Mouse (Mus musculus) stomach, postnatal 0 days (tissue): ENCODE measurements at regions not wholly inside any gene's neighbourhood (a gene's known extent, or its start where the extent isn't known, plus 50 kb on each side); places are given as distances from the start of the nearest gene placed in this dataset.

ENCODE experiments used
- ATAC-seq: fragments of 200-750 bp; cut with Nextera tagmentation; 2 replicates; pipeline ENCODE4 v1.8.0; 2017; ENCODE audit not compliant: low FRiP score, low TSS enrichment
- DNase-seq: peaks from one replicate; pipeline ENCODE4 v3.0.0-alpha.2; 2016; ENCODE audit warnings: low spot score
- H3K27ac ChIP-seq: fragments of 300-500 bp; sonication (generic); replicated peaks from 2 replicates; pipeline ENCODE4 v1.5.1; 2014; ENCODE audit warnings: mild to moderate bottlenecking, control low read depth
- H3K27me3 ChIP-seq: fragments of 300-500 bp; sonication (generic); 2 replicates; pipeline ENCODE4 v1.6.1; 2014; ENCODE audit warnings: low read length; ENCODE audit not compliant: control insufficient read depth, insufficient read depth
- H3K36me3 ChIP-seq: fragments of 300-500 bp; sonication (generic); 2 replicates; pipeline ENCODE4 v1.6.1; 2014; ENCODE audit warnings: low read length, mixed read lengths; ENCODE audit not compliant: control insufficient read depth, insufficient read depth
- H3K4me1 ChIP-seq: fragments of 300-500 bp; sonication (generic); replicated peaks from 2 replicates; pipeline ENCODE4 v1.6.1; 2014; ENCODE audit warnings: antibody characterized with exemption; ENCODE audit not compliant: control insufficient read depth, insufficient read depth
- H3K4me2 ChIP-seq: fragments of 300-500 bp; sonication (generic); replicated peaks from 2 replicates; pipeline ENCODE4 v1.6.1; 2014; ENCODE audit warnings: low read depth, mild to moderate bottlenecking, control low read depth, moderate library complexity
- H3K4me3 ChIP-seq: fragments of 300-500 bp; sonication (generic); 2 replicates; pipeline ENCODE4 v1.5.1; 2014; ENCODE audit warnings: low read depth, low read length, control low read depth
- H3K9ac ChIP-seq: fragments of 300-500 bp; sonication (generic); 2 replicates; pipeline ENCODE4 v1.6.1; 2014; ENCODE audit warnings: mild to moderate bottlenecking, low read length, control low read depth, mixed read lengths
- H3K9me3 ChIP-seq: fragments of 300-500 bp; sonication (generic); 2 replicates; pipeline ENCODE4 v1.6.1; 2016; ENCODE audit warnings: low read length; ENCODE audit not compliant: control insufficient read depth
- CTCF ChIP-seq: IDR thresholded peaks from 2 replicates; pipeline ENCODE4 v1.5.1; 2016; ENCODE audit warnings: antibody characterized with exemption, low read depth, mild to moderate bottlenecking, moderate library complexity
- EP300 ChIP-seq: optimal IDR thresholded peaks from 2 replicates; pipeline ENCODE3; 2016; ENCODE audit warnings: antibody characterized with exemption
- WGBS: fragments of 180-500 bp; shearing (Covaris S2); extraction: QIAGEN DNeasy Blood & Tissue Kit; methylation state at CpG from one replicate; pipeline ENCODE4 v1.1.7; 2014; 5-methylcytosine and 5-hydroxymethylcytosine counted together

DNA sequence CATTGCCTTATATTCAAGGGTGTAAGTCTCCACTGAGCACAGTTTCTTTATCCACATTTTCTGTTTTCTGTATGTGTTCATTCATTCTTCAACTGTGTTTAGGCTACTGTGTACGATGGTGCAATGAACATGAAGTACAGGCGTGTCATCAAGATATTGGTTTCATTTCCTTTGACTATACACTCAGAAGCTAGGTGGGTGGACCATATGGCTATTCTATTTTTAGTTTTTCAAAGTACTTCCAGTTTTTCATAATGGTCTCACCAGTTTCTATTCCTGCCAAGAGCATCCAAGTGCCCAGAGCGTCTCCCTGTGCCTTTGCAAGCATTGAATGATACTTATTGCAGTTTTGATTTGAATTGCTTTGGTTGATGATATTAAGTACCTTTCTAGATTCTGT is 132.8 kb upstream of the Nxpe4 start:
- TF ChIP-seq EP300, result no peak
- TF ChIP-seq CTCF, result no peak
- Histone ChIP-seq H3K4me2 (no peak overlapping the region), H3K9me3 (no peaks in the 10 kb centered on the region), H3K4me3 (no peak overlapping the region), H3K4me1 (no peaks in the 10 kb centered on the region), H3K36me3 (no peaks in the 10 kb centered on the region), H3K9ac (no peak overlapping the region), H3K27me3 (no peaks in the 10 kb centered on the region), H3K27ac (no peak overlapping the region)
- ATAC-seq (no peak), DNase-seq (no peak)
- 81% methylated on average over 3 of the region's 3 CpGs for WGBS

- Histone ChIP-seq H3K9ac (no peak overlapping the region), H3K27me3 (no peaks in the 10 kb centered on the region), H3K27ac (no peak overlapping the region), H3K4me3 (no peak overlapping the region), H3K4me1 (no peaks in the 10 kb centered on the region), H3K4me2 (no peak overlapping the region), H3K36me3 (no peaks in the 10 kb centered on the region), H3K9me3 (no peaks in the 10 kb centered on the region)
- ATAC-seq (no peak), DNase-seq (no peak)
- WGBS, result 87% methylated on average over 3 of the region's 3 CpGs
- TF ChIP-seq EP300 (no peak), CTCF (no peak)
Observed at GRCm38 (mm10) chr9:48030839-48031238, 131.0 kb upstream of the Nxpe4 start.

DNA sequence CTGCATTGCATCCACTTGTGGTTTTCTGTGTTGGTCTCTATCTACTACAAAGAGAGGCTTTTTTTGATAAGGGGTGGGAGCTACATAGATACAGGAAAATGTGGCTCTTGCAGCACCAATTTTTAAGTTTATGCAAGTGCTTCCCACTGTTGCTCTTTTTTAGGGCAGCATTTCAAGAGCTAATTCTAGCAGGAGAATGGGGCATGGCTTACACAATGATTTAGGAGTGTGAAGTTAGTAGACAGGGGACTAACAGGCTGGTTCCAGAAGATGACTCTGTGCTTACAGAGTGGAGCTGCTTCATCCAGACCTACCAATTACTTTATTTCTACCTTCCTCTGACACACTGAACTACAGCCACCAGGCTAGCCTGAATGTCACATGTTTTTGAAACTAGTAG is 125.9 kb upstream of the Nxpe4 start:
- H3K4me3 ChIP-seq, result no peak overlapping the region
- no peaks in the 10 kb centered on the region for H3K27me3 ChIP-seq
- no peak overlapping the region for H3K27ac ChIP-seq
- DNase-seq (no peak), ATAC-seq (no peak)
- H3K9me3 ChIP-seq, result no peaks in the 10 kb centered on the region
- H3K36me3 ChIP-seq, result no peaks in the 10 kb centered on the region
- TF ChIP-seq EP300 (no peak), CTCF (no peak)
- H3K4me2 ChIP-seq, result no peak overlapping the region
- no peaks in the 10 kb centered on the region for H3K4me1 ChIP-seq
- no peak overlapping the region for H3K9ac ChIP-seq

- no peak overlapping the region for H3K4me3 ChIP-seq
- DNase-seq, result no peak
- H3K36me3 ChIP-seq, result no peaks in the 10 kb centered on the region
- ATAC-seq, result no peak
- TF ChIP-seq EP300, result no peak
- no peak for TF ChIP-seq CTCF
- no peak overlapping the region for H3K4me2 ChIP-seq
- no peak overlapping the region for H3K27ac ChIP-seq
- H3K4me1 ChIP-seq, result no peaks in the 10 kb centered on the region
- no peak overlapping the region for H3K9ac ChIP-seq
- H3K9me3 ChIP-seq, result no peaks in the 10 kb centered on the region
- no peaks in the 10 kb centered on the region for H3K27me3 ChIP-seq
Observed at GRCm38 (mm10) chr9:48044826-48045225, 117.0 kb upstream of the Nxpe4 start.

DNA sequence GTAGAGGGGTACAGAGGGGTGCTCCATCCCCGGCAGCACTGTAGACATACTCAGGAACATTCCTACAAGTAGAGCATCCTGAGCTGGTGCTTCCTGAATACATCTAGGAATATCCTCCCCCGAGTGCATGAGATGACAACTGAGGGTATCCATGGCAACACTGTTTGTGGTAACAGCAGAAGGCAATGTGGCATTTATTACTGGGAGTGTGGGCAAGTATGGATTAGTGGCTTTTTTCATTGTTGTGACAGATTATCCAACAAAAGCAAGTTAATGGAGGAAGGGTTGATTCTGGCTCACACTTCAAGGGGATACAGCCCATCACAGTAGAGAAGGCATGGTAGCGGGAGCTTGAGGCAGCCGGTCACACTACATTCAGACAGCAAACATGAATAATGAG is 114.0 kb upstream of the Nxpe4 start:
- Histone ChIP-seq H3K4me3 (no peak overlapping the region), H3K36me3 (no peaks in the 10 kb centered on the region), H3K27me3 (no peaks in the 10 kb centered on the region), H3K4me2 (no peak overlapping the region), H3K27ac (no peak overlapping the region), H3K4me1 (no peaks in the 10 kb centered on the region), H3K9ac (no peak overlapping the region), H3K9me3 (no peaks in the 10 kb centered on the region)
- WGBS, result 76% methylated on average over 4 of the region's 4 CpGs
- TF ChIP-seq CTCF (no peak), EP300 (no peak)
- no peak for DNase-seq
- ATAC-seq, result no peak

DNA sequence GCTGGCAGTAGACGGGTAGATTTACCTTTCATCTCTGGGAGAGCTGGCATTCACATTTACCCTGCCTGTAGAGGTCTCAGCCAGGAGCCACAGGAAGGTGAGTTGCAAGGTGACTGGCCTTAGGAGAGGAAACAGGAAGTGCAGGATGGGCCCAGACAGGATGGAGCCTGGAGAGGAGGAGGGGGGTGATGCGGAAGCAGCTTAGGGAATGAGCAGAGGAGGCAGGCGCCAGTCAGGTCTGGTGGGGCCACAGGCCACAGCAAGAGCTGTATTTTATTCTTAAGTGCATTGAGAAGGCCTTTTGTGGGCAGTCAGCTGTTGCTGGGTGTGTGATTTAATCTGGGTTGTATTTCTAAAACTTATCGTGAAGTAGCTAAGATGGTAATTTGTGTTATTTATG is 108.2 kb upstream of the Nxpe4 start:
- H3K4me3 ChIP-seq, result no peak overlapping the region
- H3K27me3 ChIP-seq, result no peaks in the 10 kb centered on the region
- DNase-seq, result no peak
- TF ChIP-seq EP300 (no peak), CTCF (no peak)
- ATAC-seq, result no peak
- H3K27ac ChIP-seq, result no peak overlapping the region
- WGBS, result 64% methylated on average over 4 of the region's 4 CpGs
- no peaks in the 10 kb centered on the region for H3K36me3 ChIP-seq
- no peak overlapping the region for H3K9ac ChIP-seq
- H3K4me2 ChIP-seq, result no peak overlapping the region
- no peaks in the 10 kb centered on the region for H3K9me3 ChIP-seq
- H3K4me1 ChIP-seq, result no peaks in the 10 kb centered on the region

- no peak for ATAC-seq
- no peak overlapping the region for H3K9ac ChIP-seq
- no peak overlapping the region for H3K4me2 ChIP-seq
Observed at GRCm38 (mm10) chr9:48055246-48055645, 106.6 kb upstream of the Nxpe4 start.

More at GRCm38 (mm10) chr9:48055246-48055645, 106.6 kb upstream of the Nxpe4 start:
- no peak overlapping the region for H3K27ac ChIP-seq
- no peaks in the 10 kb centered on the region for H3K4me1 ChIP-seq
- no peak for DNase-seq
- 38% methylated on average over 10 of the region's 10 CpGs for WGBS
- H3K4me3 ChIP-seq, result no peak overlapping the region
- H3K36me3 ChIP-seq, result no peaks in the 10 kb centered on the region
- no peaks in the 10 kb centered on the region for H3K9me3 ChIP-seq
- TF ChIP-seq CTCF (no peak), EP300 (no peak)
- no peaks in the 10 kb centered on the region for H3K27me3 ChIP-seq
